Mouse (Mus musculus) liver, postnatal 0 days (tissue): ENCODE measurements at regions not wholly inside any gene's neighbourhood (a gene's known extent, or its start where the extent isn't known, plus 50 kb on each side); places are given as distances from the start of the nearest gene placed in this dataset.

Experiments used
- CTCF ChIP-seq: sonication (generic); IDR thresholded peaks from 2 replicates; pipeline ENCODE4 v1.5.1; 2016; ENCODE audit warnings: antibody characterized with exemption, low read depth
- EP300 ChIP-seq: IDR thresholded peaks from 2 replicates; pipeline ENCODE4 v1.6.1; 2016; ENCODE audit warnings: antibody characterized with exemption, low read depth, mild to moderate bottlenecking

DNA sequence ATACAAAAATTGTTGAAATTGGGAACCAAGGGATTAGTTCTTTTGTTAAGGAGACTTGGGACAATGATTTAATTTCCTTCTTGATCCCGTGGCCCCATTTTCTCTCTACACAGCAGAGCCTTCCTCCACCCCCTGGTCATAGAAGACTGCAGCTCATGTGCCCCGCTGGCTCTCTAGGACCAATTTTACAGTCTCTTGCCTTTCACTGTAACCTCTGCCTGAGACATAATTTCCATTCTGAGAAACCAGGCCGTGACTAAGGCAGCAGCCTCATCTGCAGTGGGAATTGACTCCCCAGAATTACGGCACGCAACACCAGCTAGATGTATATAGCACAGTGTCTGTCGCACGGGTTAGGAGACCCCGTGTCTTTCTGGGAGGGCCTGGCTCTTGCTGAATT, 63.0 kb upstream of the Hpf1 start:
- TF ChIP-seq CTCF (no peak), EP300 (no peak)
